Mouse (Mus musculus) ovary, postnatal 14 days (tissue): ENCODE measurements at regions not wholly inside any gene's neighbourhood (a gene's known extent, or its start where the extent isn't known, plus 50 kb on each side); places are given as distances from the start of the nearest gene placed in this dataset.

Experiments used
- DNase-seq: peaks from one replicate; pipeline ENCODE4 v3.0.0; 2022; ENCODE audit warnings: low spot score

- DNase-seq, result no peak
Measured at GRCm38 (mm10) chr15:25468478-25468877, 54.9 kb upstream of the Basp1 start.

- DNase-seq, result no peak
Measured at GRCm38 (mm10) chr15:25469185-25469845, 55.8 kb upstream of the Basp1 start.

GRCm38 (mm10) chr15:25471331-25471730 is 57.8 kb upstream of the Basp1 start:
- DNase-seq, result no peak

- DNase-seq, result no peak
Measured at GRCm38 (mm10) chr15:25473201-25473710, 59.7 kb upstream of the Basp1 start.

- no peak for DNase-seq
Measured at GRCm38 (mm10) chr15:25474096-25474495, 60.5 kb upstream of the Basp1 start.

GRCm38 (mm10) chr15:25482586-25482985 is 69.0 kb upstream of the Basp1 start:
- DNase-seq, result no peak

GRCm38 (mm10) chr15:25485372-25485771 is 71.8 kb upstream of the Basp1 start:
- DNase-seq, result no peak

GRCm38 (mm10) chr15:25486158-25486557 is 72.6 kb upstream of the Basp1 start:
- no peak for DNase-seq

- DNase-seq, result no peak
Measured at GRCm38 (mm10) chr15:25489804-25490203, 76.2 kb upstream of the Basp1 start.

GRCm38 (mm10) chr15:25492161-25492746 is 78.7 kb upstream of the Basp1 start:
- no peak for DNase-seq

- no peak for DNase-seq
Measured at GRCm38 (mm10) chr15:25494687-25495299, 81.2 kb upstream of the Basp1 start.

- no peak for DNase-seq
Measured at GRCm38 (mm10) chr15:25495926-25496644, 82.5 kb upstream of the Basp1 start.

- DNase-seq, result no peak
Measured at GRCm38 (mm10) chr15:25497743-25498142, 84.2 kb upstream of the Basp1 start.

GRCm38 (mm10) chr15:25498422-25498821 is 84.9 kb upstream of the Basp1 start:
- DNase-seq, result no peak

- no peak for DNase-seq
Measured at GRCm38 (mm10) chr15:25502513-25502912, 88.9 kb upstream of the Basp1 start.

GRCm38 (mm10) chr15:25503104-25503503 is 89.5 kb upstream of the Basp1 start:
- no peak for DNase-seq

- DNase-seq, result no peak
Measured at GRCm38 (mm10) chr15:25509139-25509538, 95.6 kb upstream of the Basp1 start.

GRCm38 (mm10) chr15:25509584-25509983 is 96.0 kb upstream of the Basp1 start:
- no peak for DNase-seq

- peak; percentile 15 for DNase-seq
Measured at GRCm38 (mm10) chr15:25510060-25510492, 96.5 kb upstream of the Basp1 start.

GRCm38 (mm10) chr15:25518025-25518928 is 104.0 kb upstream of the Myo10 start:
- no peak for DNase-seq

- no peak for DNase-seq
Measured at GRCm38 (mm10) chr15:25524189-25524588, 98.1 kb upstream of the Myo10 start.

GRCm38 (mm10) chr15:25525337-25525736 is 97.0 kb upstream of the Myo10 start:
- no peak for DNase-seq
